Mouse (Mus musculus) heart, embryonic 11.5 days (tissue): ENCODE results near the gene Syt14. TPM values are rescaled to one million over a fixed set of nuclear protein-coding genes. Genes with fewer than 3 reads are reported as not detected.

ENCODE experiments used
- polyA plus RNA-seq: library from polyadenylated mRNA; unstranded; fragments of >200 nt; fragmentation: Nextera tagmentation; extraction: Ambion mirVana; gene quantifications from 2 replicates; pipeline ENCODE4 v1.2.1, GENCODE M21; 2014

Gene Syt14
- polyA plus RNA-seq, 1 experiment from 2014 or later = 2.3 TPM

Other genes with a start within 250 kb of the Syt14 start
- gene Sertad4, start 180.0 kb downstream of the Syt14 start, polyA plus RNA-seq = 8.9 and 10.2 TPM in 2 replicates
- gene Diexf, start 94.5 kb upstream of the Syt14 start, polyA plus RNA-seq = 5.6 and 6.9 TPM in 2 replicates
- gene Irf6, start 117.3 kb upstream of the Syt14 start, polyA plus RNA-seq = 3.2 and 3.6 TPM in 2 replicates
- 11.9 and 14.2 TPM in 2 replicates for gene A130010J15Rik, start 132.3 kb upstream of the Syt14 start, polyA plus RNA-seq
- gene Traf3ip3, start 165.9 kb upstream of the Syt14 start, polyA plus RNA-seq = 2.0 and 2.1 TPM in 2 replicates
- 0.64 and 1.2 TPM in 2 replicates for gene Lamb3, start 171.9 kb upstream of the Syt14 start, polyA plus RNA-seq
- gene Hsd11b1, start 228.3 kb upstream of the Syt14 start, polyA plus RNA-seq = 1.6 and 2.2 TPM in 2 replicates
- gene G0s2, start 237.4 kb upstream of the Syt14 start, polyA plus RNA-seq = 38.5 and 45.3 TPM in 2 replicates